Mouse (Mus musculus) liver, adult 2 months (tissue): ENCODE measurements around the gene Zfp938. TPM values are rescaled to one million over a fixed set of nuclear protein-coding genes. Genes with fewer than 3 reads are reported as not detected.
A peak's percentile ranks its signal among the peaks of the same experiment; 100 is the strongest.

Experiments used
- DNase-seq: peaks from one replicate; pipeline ENCODE4 v3.0.0-alpha.2; 2011; ENCODE audit warnings: low read depth, low spot score; ENCODE audit errors: extremely low read depth
- H3K27ac ChIP-seq: fragments of 200-500 bp; replicated peaks from 2 replicates; pipeline ENCODE4 v1.5.1; 2012; ENCODE audit warnings: low read depth, mild to moderate bottlenecking, control low read depth, inconsistent platforms, low read length; ENCODE audit not compliant: insufficient read depth
- H3K27me3 ChIP-seq: fragments of 200-500 bp; 2 replicates; pipeline ENCODE4 v1.6.1; 2012; ENCODE audit warnings: mild to moderate bottlenecking, moderate library complexity, low read length, inconsistent platforms; ENCODE audit not compliant: control insufficient read depth, insufficient read depth
- H3K36me3 ChIP-seq: fragments of 200-500 bp; 2 replicates; pipeline ENCODE4 v1.6.1; 2012; ENCODE audit warnings: low read length, inconsistent platforms; ENCODE audit not compliant: control insufficient read depth, insufficient read depth
- H3K4me1 ChIP-seq: fragments of 200-500 bp; 2 replicates; pipeline ENCODE4 v1.6.1; 2011; ENCODE audit warnings: low read length; ENCODE audit not compliant: control insufficient read depth, insufficient read depth
- H3K4me3 ChIP-seq: fragments of 200-500 bp; 2 replicates; pipeline ENCODE4 v1.5.1; 2011; ENCODE audit warnings: low read depth, mild to moderate bottlenecking, control low read depth, low read length, moderate library complexity; ENCODE audit not compliant: insufficient read depth
- H3K79me2 ChIP-seq: fragments of 200-500 bp; 2 replicates; pipeline ENCODE4 v1.6.1; 2012; ENCODE audit warnings: inconsistent platforms, mild to moderate bottlenecking, low read length, moderate library complexity; ENCODE audit not compliant: control insufficient read depth, insufficient read depth
- H3K9ac ChIP-seq: fragments of 200-500 bp; 2 replicates; pipeline ENCODE4 v1.6.1; 2012; ENCODE audit warnings: low read depth, mild to moderate bottlenecking, control low read depth, inconsistent platforms, low read length
- CTCF ChIP-seq: fragments of 200-500 bp; IDR thresholded peaks from 2 replicates; pipeline ENCODE4 v1.5.1; 2011; ENCODE audit warnings: low read depth, low read length, control low read depth
- POLR2A ChIP-seq: fragments of 200-500 bp; IDR thresholded peaks from 2 replicates; pipeline ENCODE4 v1.6.1; 2011; ENCODE audit warnings: low read length, control low read depth; ENCODE audit not compliant: insufficient read depth; ENCODE audit errors: extremely low read depth
- WGBS: fragments of 180-500 bp; shearing (Covaris S2); methylation state at CpG from one replicate; pipeline ENCODE4 v1.1.7; 2018; 5-methylcytosine and 5-hydroxymethylcytosine counted together
- polyA plus RNA-seq: library from polyadenylated mRNA; depleted of rRNA; stranded (reverse); fragments of >200 nt; gene quantifications from 2 replicates; pipeline ENCODE4 v1.2.3, GENCODE M21; 2012; rRNA removed
- total RNA-seq: library from RNA; depleted of rRNA; stranded (reverse); fragments of >200 nt; gene quantifications from 2 replicates; pipeline ENCODE4 v1.2.3, GENCODE M21; 2014; rRNA removed

The Zfp938 gene
- total RNA-seq (4.1 and 7.1 TPM in 2 replicates), polyA plus RNA-seq (0.59 and 0.76 TPM in 2 replicates)

- Histone ChIP-seq H3K4me3 (peak within 1 kb of the TSS; percentile 88), H3K79me2 (peaks cover 3% of the 10 kb centered on the region; the same call in 1 of the 2 replicates), H3K36me3 (no peaks in the 10 kb centered on the region), H3K4me1 (peaks cover 5% of the 10 kb centered on the region; the same call in 1 of the 2 replicates), H3K9ac (peak within 1 kb of the TSS; percentile 82), H3K27me3 (no peaks in the 10 kb centered on the region), H3K27ac (no peak within 1 kb of the TSS)
- WGBS = 3% methylated on average over 27 of the region's 27 CpGs
- TF ChIP-seq CTCF (no peak), POLR2A (no peak)
- peak; percentile 85 for DNase-seq
These were observed at the start of gene Zfp938 for GRCm38 (mm10) chr10:82240742-82241400. Gene Zfp938, minus strand, starts transcription at chr10:82241280.

GRCm38 (mm10) chr10:82257331-82257730 is 16.3 kb upstream of the Zfp938 start:
- H3K4me3 ChIP-seq = no peak overlapping the region
- H3K27ac ChIP-seq = no peak overlapping the region
- no peaks in the 10 kb centered on the region for H3K79me2 ChIP-seq
- DNase-seq = no peak
- H3K9ac ChIP-seq = no peak overlapping the region
- TF ChIP-seq CTCF (no peak), POLR2A (no peak)
- WGBS = 75% methylated on average over 2 of the region's 2 CpGs
- H3K27me3 ChIP-seq = no peaks in the 10 kb centered on the region
- no peaks in the 10 kb centered on the region for H3K4me1 ChIP-seq
- H3K36me3 ChIP-seq = no peaks in the 10 kb centered on the region

GRCm38 (mm10) chr10:82245021-82245420 is 3.9 kb upstream of the Zfp938 start:
- TF ChIP-seq CTCF (no peak), POLR2A (no peak)
- DNase-seq = no peak
- Histone ChIP-seq H3K4me3 (no peak overlapping the region), H3K27me3 (no peaks in the 10 kb centered on the region), H3K36me3 (no peaks in the 10 kb centered on the region), H3K4me1 (peaks cover 5% of the 10 kb centered on the region; the same call in 1 of the 2 replicates), H3K9ac (no peak overlapping the region), H3K79me2 (no peaks in the 10 kb centered on the region), H3K27ac (no peak overlapping the region)

GRCm38 (mm10) chr10:82241401-82241788 is 315 bp upstream of the Zfp938 start:
- 75% methylated on average over 5 of the region's 5 CpGs for WGBS
- H3K4me1 ChIP-seq = peaks cover 5% of the 10 kb centered on the region; the same call in 1 of the 2 replicates
- no peak overlapping the region for H3K9ac ChIP-seq
- no peaks in the 10 kb centered on the region for H3K27me3 ChIP-seq
- H3K4me3 ChIP-seq = peak overlapping the region; percentile 88; the same call in 1 of the 2 replicates
- peaks cover 3% of the 10 kb centered on the region; the same call in 1 of the 2 replicates for H3K79me2 ChIP-seq
- no peak overlapping the region for H3K27ac ChIP-seq
- TF ChIP-seq CTCF = no peak
- no peak for TF ChIP-seq POLR2A
- no peaks in the 10 kb centered on the region for H3K36me3 ChIP-seq
- DNase-seq = no peak

- H3K9ac ChIP-seq = peak overlapping the region; percentile 83
- no peaks in the 10 kb centered on the region for H3K79me2 ChIP-seq
- H3K4me1 ChIP-seq = peaks cover 3% of the 10 kb centered on the region; the same call in 1 of the 2 replicates
- 4% methylated on average over 47 of the region's 47 CpGs for WGBS
- no peaks in the 10 kb centered on the region for H3K36me3 ChIP-seq
- peak overlapping the region; percentile 74 for H3K4me3 ChIP-seq
- peak overlapping the region; percentile 73 for H3K27ac ChIP-seq
- DNase-seq = peak; percentile 92
- H3K27me3 ChIP-seq = no peaks in the 10 kb centered on the region
- TF ChIP-seq CTCF (no peak), POLR2A (peak; percentile 22; the same call in 1 of the 2 replicates)
These were observed 62.6 kb downstream of the Zfp938 start for GRCm38 (mm10) chr10:82178257-82179064.

Other genes with a start within 250 kb of the Zfp938 start
- 3.8 and 4.1 TPM in 2 replicates for gene Zfp873, start 193.2 kb downstream of the Zfp938 start, total RNA-seq
- 1.1 and 1.2 TPM in 2 replicates for gene Zfp873, start 193.2 kb downstream of the Zfp938 start, polyA plus RNA-seq
- gene BC024063, start 157.9 kb downstream of the Zfp938 start, total RNA-seq = 0.87 and 1.3 TPM in 2 replicates
- gene BC024063, start 157.9 kb downstream of the Zfp938 start, polyA plus RNA-seq = 0.06 TPM in 1 of 2 replicates, not detected in the other
- 2.6 and 3.4 TPM in 2 replicates for gene AU041133, start 113.3 kb downstream of the Zfp938 start, total RNA-seq
- 0.22 and 0.37 TPM in 2 replicates for gene AU041133, start 113.3 kb downstream of the Zfp938 start, polyA plus RNA-seq
- gene 4932415D10Rik, start 75.3 kb upstream of the Zfp938 start, total RNA-seq = not detected in 2 replicates
- gene 4932415D10Rik, start 75.3 kb upstream of the Zfp938 start, polyA plus RNA-seq = not detected in 2 replicates
- 1.2 and 1.9 TPM in 2 replicates for gene Gm4924, start 113.0 kb upstream of the Zfp938 start, total RNA-seq
- 0.02 and 0.21 TPM in 2 replicates for gene Gm4924, start 113.0 kb upstream of the Zfp938 start, polyA plus RNA-seq